In the genomic region with DNA sequence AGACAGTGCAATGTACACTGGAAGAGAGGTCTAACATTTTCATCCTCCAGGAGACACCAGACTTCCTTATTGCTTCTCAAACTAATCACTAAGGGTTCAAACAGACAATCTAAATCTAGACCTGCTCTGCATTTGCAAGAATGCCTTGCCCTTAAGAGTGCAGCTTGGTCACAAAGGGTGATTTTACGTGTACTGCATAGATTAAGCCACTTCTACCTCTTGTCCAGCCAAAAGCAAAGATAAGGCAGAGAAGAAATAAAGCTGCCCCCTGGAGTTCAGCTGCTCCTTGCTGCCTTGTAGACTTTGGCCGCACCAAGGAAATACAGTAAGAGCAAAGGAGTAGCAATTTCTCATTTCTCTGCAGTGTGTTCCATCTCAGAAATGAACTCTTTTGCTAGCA, we compare ENCODE assay signal across 11 mouse cellular contexts.
"Had no signal": no experiment of that assay in that cellular context is flagged by ENCODE, and none has a peak within 500 bp of the region (broad histone marks: within the 10 kb centered on the region; RNA-seq: fewer than 3 reads in every experiment).

No protein-coding gene starts in this region.

- H3K9me3 ChIP-seq: limb, embryonic 12.5 days; liver, embryonic 13.5 days; lung, embryonic 15.5 days; midbrain, embryonic 13.5 days had no signal

- H3K9ac ChIP-seq: limb, embryonic 12.5 days; liver, embryonic 13.5 days; liver, postnatal 0 days; lung, embryonic 15.5 days; midbrain, embryonic 13.5 days had no signal

- H3K4me3 ChIP-seq: limb, embryonic 12.5 days; liver, embryonic 13.5 days; lung, embryonic 15.5 days; midbrain, embryonic 13.5 days had no signal

- H3K27ac ChIP-seq: hindbrain, postnatal 0 days; limb, embryonic 12.5 days; liver, embryonic 13.5 days; lung, embryonic 15.5 days; midbrain, embryonic 13.5 days had no signal

- DNase-seq: liver; liver, embryonic 13.5 days; liver, postnatal 0 days; lung, postnatal 36 days; right cerebral cortex, adult 18-20 months; thymus, adult 18-20 months; thymus, postnatal 14 days had no signal

- H3K36me3 ChIP-seq: limb, embryonic 12.5 days; lung, embryonic 15.5 days; midbrain, embryonic 13.5 days had no signal

- H3K27me3 ChIP-seq: limb, embryonic 12.5 days; liver, embryonic 13.5 days; lung, embryonic 15.5 days; midbrain, embryonic 13.5 days had no signal

- ATAC-seq: hindbrain, postnatal 0 days; liver, postnatal 0 days; midbrain, embryonic 13.5 days had no signal

- H3K4me2 ChIP-seq: limb, embryonic 12.5 days; liver, embryonic 13.5 days; lung, embryonic 15.5 days; midbrain, embryonic 13.5 days had no signal
